Mouse (Mus musculus): ENCODE data around the gene Rnasek. TPM values are rescaled to one million over a fixed set of nuclear protein-coding genes. Genes with fewer than 3 reads are reported as not detected.

Rnasek gene
- polyA plus RNA-seq, 1 experiment from 2014 or later: 231 TPM

GRCm38 (mm10) chr11:70235254-70235900, 4.3 kb downstream of the Rnasek start:
- Histone ChIP-seq H3K4me2 (replicated peaks) (no peak overlapping the region), H3K4me3 (replicated peaks) (no peak overlapping the region), H3K27me3 (peaks cover 5% of the 10 kb centered on the region), H3K4me1 (peaks cover 57% of the 10 kb centered on the region), H3K9me3 (replicated peaks) (no peaks in the 10 kb centered on the region), H3K27ac (replicated peaks) (no peak overlapping the region), H3K9ac (no peak overlapping the region), H3K36me3 (peaks cover 12% of the 10 kb centered on the region; the same call in 1 of the 2 replicates)
- 89% methylated on average over 12 of the region's 12 CpGs for WGBS
- ATAC-seq (ENCODE audit: insufficient number of reproducible peaks, low FRiP score, low TSS enrichment, low read depth): no peak

DNA sequence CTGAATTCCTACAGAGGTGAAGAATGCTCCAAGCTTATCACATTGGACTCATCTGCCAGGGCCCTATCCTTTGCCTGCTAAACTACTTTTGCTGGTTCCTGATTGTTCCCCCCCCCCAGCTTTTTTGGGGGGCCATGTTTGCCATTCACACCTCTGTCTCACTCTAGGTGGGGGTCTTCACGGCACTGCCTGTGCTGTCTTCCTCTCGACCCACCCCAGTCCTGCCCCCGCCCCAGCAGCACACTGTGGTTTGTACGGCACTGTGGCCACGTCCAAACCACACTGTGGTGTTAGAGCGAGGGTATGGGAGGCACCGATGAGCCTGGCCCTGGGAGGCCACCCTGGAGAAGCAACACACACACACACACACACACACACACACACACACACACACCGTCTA, 5.1 kb downstream of the Rnasek start:
- Histone ChIP-seq H3K4me1 (peaks cover 62% of the 10 kb centered on the region), H3K4me3 (replicated peaks) (no peak overlapping the region), H3K9ac (no peak overlapping the region), H3K27ac (replicated peaks) (peak overlapping the region; percentile 65), H3K9me3 (replicated peaks) (no peaks in the 10 kb centered on the region), H3K4me2 (replicated peaks) (no peak overlapping the region), H3K27me3 (peaks cover 14% of the 10 kb centered on the region), H3K36me3 (peaks cover 12% of the 10 kb centered on the region; the same call in 1 of the 2 replicates)
- ATAC-seq (ENCODE audit: insufficient number of reproducible peaks, low FRiP score, low TSS enrichment, low read depth): no peak
- 81% methylated on average over 8 of the region's 8 CpGs for WGBS

GRCm38 (mm10) chr11:70234037-70234436, 5.6 kb downstream of the Rnasek start:
- Histone ChIP-seq H3K36me3 (peaks cover 12% of the 10 kb centered on the region; the same call in 1 of the 2 replicates), H3K27me3 (peaks cover 18% of the 10 kb centered on the region), H3K9ac (no peak overlapping the region), H3K4me2 (replicated peaks) (peak overlapping the region; percentile 54; the same call in 1 of the 2 replicates), H3K9me3 (replicated peaks) (no peaks in the 10 kb centered on the region), H3K4me1 (peaks cover 64% of the 10 kb centered on the region), H3K4me3 (replicated peaks) (no peak overlapping the region), H3K27ac (replicated peaks) (peak overlapping the region; percentile 65)
- no peak for ATAC-seq (ENCODE audit: insufficient number of reproducible peaks, low FRiP score, low TSS enrichment, low read depth)
- WGBS: 72% methylated on average over 5 of the region's 5 CpGs

DNA sequence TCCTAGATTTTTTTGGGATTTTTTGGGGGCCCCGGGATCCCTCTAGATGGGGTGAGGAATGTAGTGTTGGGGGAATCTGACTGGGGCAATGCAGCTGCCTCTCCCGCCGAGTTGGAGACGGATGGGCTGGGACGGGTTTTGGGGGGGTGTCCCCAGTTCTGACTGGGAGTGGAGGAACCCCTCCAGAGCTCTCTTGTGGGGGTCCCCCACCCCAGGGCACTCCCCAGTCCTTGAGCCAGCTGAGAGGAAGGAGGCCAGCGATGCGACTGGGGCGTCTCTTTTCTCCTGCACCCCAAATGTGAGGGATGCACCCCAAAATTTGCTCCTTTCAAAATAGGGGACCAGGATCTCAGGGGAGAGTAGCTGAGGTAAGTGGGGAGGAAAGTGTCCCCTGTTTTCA, 6.6 kb downstream of the Rnasek start:
- WGBS: 26% methylated on average over 8 of the region's 8 CpGs
- Histone ChIP-seq H3K36me3 (peaks cover 12% of the 10 kb centered on the region; the same call in 1 of the 2 replicates), H3K4me2 (replicated peaks) (peak overlapping the region; percentile 54), H3K4me3 (replicated peaks) (peak overlapping the region; percentile 44), H3K9ac (peak overlapping the region; percentile 35), H3K4me1 (peaks cover 63% of the 10 kb centered on the region), H3K27me3 (peaks cover 28% of the 10 kb centered on the region), H3K27ac (replicated peaks) (peak overlapping the region; percentile 44; the same call in 1 of the 2 replicates), H3K9me3 (replicated peaks) (no peaks in the 10 kb centered on the region)
- no peak for ATAC-seq (ENCODE audit: insufficient number of reproducible peaks, low FRiP score, low TSS enrichment, low read depth)

GRCm38 (mm10) chr11:70232546-70232945, 7.1 kb downstream of the Rnasek start:
- peaks cover 33% of the 10 kb centered on the region for H3K27me3 ChIP-seq
- WGBS: 1% methylated on average over 9 of the region's 10 CpGs
- peak overlapping the region; percentile 44 for H3K4me3 ChIP-seq (replicated peaks)
- H3K4me1 ChIP-seq: peaks cover 63% of the 10 kb centered on the region
- peak overlapping the region; percentile 44; the same call in 1 of the 2 replicates for H3K27ac ChIP-seq (replicated peaks)
- no peak for ATAC-seq (ENCODE audit: insufficient number of reproducible peaks, low FRiP score, low TSS enrichment, low read depth)
- peak overlapping the region; percentile 54 for H3K4me2 ChIP-seq (replicated peaks)
- peak overlapping the region; percentile 35 for H3K9ac ChIP-seq
- H3K9me3 ChIP-seq (replicated peaks): no peaks in the 10 kb centered on the region
- peaks cover 12% of the 10 kb centered on the region; the same call in 1 of the 2 replicates for H3K36me3 ChIP-seq

GRCm38 (mm10) chr11:70230239-70230727, 9.4 kb downstream of the Rnasek start:
- peaks cover 55% of the 10 kb centered on the region for H3K27me3 ChIP-seq
- WGBS: 1% methylated on average over 32 of the region's 32 CpGs
- peak overlapping the region; percentile 34 for H3K4me3 ChIP-seq (replicated peaks)
- peak overlapping the region; percentile 51 for H3K4me2 ChIP-seq (replicated peaks)
- H3K4me1 ChIP-seq: peaks cover 65% of the 10 kb centered on the region
- peak overlapping the region; percentile 55 for H3K27ac ChIP-seq (replicated peaks)
- no peak overlapping the region for H3K9ac ChIP-seq
- H3K9me3 ChIP-seq (replicated peaks): no peaks in the 10 kb centered on the region
- ATAC-seq (ENCODE audit: insufficient number of reproducible peaks, low FRiP score, low TSS enrichment, low read depth): 0 out of 2 replicates have a peak, but pooled peaks have one; percentile 20
- H3K36me3 ChIP-seq: peaks cover 6% of the 10 kb centered on the region; the same call in 1 of the 2 replicates

GRCm38 (mm10) chr11:70229260-70230010, 10.2 kb downstream of the Rnasek start, which contains the start of gene Bcl6b:
Bcl6b (minus strand) TSS chr11:70229798.
- H3K27me3 ChIP-seq: peaks cover 63% of the 10 kb centered on the region
- H3K36me3 ChIP-seq: no peaks in the 10 kb centered on the region
- peaks cover 58% of the 10 kb centered on the region for H3K4me1 ChIP-seq
- H3K27ac ChIP-seq (replicated peaks): peak within 1 kb of the TSS; percentile 55
- peak within 1 kb of the TSS; percentile 51 for H3K4me2 ChIP-seq (replicated peaks)
- H3K9ac ChIP-seq: 0 out of 2 replicates have a peak within 1 kb of the TSS, but pooled peaks have one; percentile 12
- WGBS: 2% methylated on average over 39 of the region's 39 CpGs
- H3K9me3 ChIP-seq (replicated peaks): no peaks in the 10 kb centered on the region
- H3K4me3 ChIP-seq (replicated peaks): peak within 1 kb of the TSS; percentile 34
- ATAC-seq (ENCODE audit: insufficient number of reproducible peaks, low FRiP score, low TSS enrichment, low read depth): no peak

DNA sequence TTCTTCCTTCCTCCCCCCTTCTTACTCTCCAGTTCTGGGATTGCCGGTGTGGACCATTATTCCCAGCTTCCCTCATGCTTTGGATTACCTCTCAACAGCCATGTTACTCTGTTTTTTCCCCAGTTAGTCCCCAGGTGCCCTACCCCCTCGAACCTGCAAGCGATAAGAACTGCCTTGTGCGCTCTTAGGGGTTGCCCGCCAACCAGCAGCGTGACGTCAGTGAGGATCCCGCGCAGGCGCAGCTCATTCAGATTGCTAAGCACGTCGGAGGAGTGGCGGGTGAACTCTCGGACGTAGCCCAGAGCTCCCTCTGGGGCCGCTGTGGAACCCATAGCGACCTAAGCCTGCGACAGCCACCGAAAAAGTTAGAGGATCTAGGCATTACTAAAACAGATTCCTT, 10.8 kb downstream of the Rnasek start:
- Histone ChIP-seq H3K4me3 (replicated peaks) (peak overlapping the region; percentile 34), H3K36me3 (no peaks in the 10 kb centered on the region), H3K27me3 (peaks cover 68% of the 10 kb centered on the region), H3K27ac (replicated peaks) (0 out of 2 replicates have a peak overlapping the region, but pooled peaks have one; percentile 52), H3K4me1 (peaks cover 52% of the 10 kb centered on the region), H3K9ac (no peak overlapping the region), H3K9me3 (replicated peaks) (no peaks in the 10 kb centered on the region), H3K4me2 (replicated peaks) (peak overlapping the region; percentile 51)
- ATAC-seq (ENCODE audit: insufficient number of reproducible peaks, low FRiP score, low TSS enrichment, low read depth): no peak
- WGBS: 1% methylated on average over 19 of the region's 19 CpGs

GRCm38 (mm10) chr11:70227661-70228245, 11.9 kb downstream of the Rnasek start:
- peaks cover 70% of the 10 kb centered on the region for H3K27me3 ChIP-seq
- H3K9ac ChIP-seq: no peak overlapping the region
- no peak overlapping the region for H3K27ac ChIP-seq (replicated peaks)

DNA sequence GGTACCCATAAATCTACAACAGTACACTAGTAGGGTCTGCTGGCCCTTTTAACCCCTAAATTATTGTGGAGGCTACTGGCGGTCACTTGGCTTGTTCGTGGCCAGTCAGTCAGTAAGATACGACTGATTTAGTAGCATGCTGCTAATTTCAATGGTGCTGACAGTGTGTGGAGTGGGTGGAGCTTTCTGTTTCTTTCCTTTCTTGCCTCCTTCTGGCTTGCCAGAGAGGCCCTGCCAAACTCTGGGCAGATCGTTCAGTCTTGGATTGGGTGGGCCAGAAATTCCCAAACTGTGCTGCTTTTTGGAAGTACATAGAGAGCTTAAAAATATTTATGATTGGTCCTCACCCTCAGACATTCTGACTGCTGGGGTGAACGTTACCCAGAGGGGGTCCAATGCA, 12.5 kb downstream of the Rnasek start:
- Histone ChIP-seq H3K4me3 (replicated peaks) (peak overlapping the region; percentile 34), H3K9ac (no peak overlapping the region), H3K27me3 (peaks cover 70% of the 10 kb centered on the region), H3K36me3 (no peaks in the 10 kb centered on the region), H3K9me3 (replicated peaks) (no peaks in the 10 kb centered on the region), H3K4me1 (peaks cover 38% of the 10 kb centered on the region), H3K4me2 (replicated peaks) (peak overlapping the region; percentile 51), H3K27ac (replicated peaks) (no peak overlapping the region)
- 39% methylated on average over 5 of the region's 5 CpGs for WGBS
- no peak for ATAC-seq (ENCODE audit: insufficient number of reproducible peaks, low FRiP score, low TSS enrichment, low read depth)

More at GRCm38 (mm10) chr11:70227661-70228245, 11.9 kb downstream of the Rnasek start:
- H3K4me2 ChIP-seq (replicated peaks): peak overlapping the region; percentile 51; the same call in 1 of the 2 replicates
- 83% methylated on average over 4 of the region's 4 CpGs for WGBS
- no peaks in the 10 kb centered on the region for H3K9me3 ChIP-seq (replicated peaks)
- no peak for ATAC-seq (ENCODE audit: insufficient number of reproducible peaks, low FRiP score, low TSS enrichment, low read depth)
- peak overlapping the region; percentile 34 for H3K4me3 ChIP-seq (replicated peaks)
- peaks cover 42% of the 10 kb centered on the region for H3K4me1 ChIP-seq
- no peaks in the 10 kb centered on the region for H3K36me3 ChIP-seq

- Histone ChIP-seq H3K4me2 (replicated peaks) (peak overlapping the region; percentile 51), H3K27ac (replicated peaks) (no peak overlapping the region), H3K9me3 (replicated peaks) (no peaks in the 10 kb centered on the region), H3K9ac (no peak overlapping the region), H3K4me1 (peaks cover 39% of the 10 kb centered on the region), H3K27me3 (peaks cover 70% of the 10 kb centered on the region), H3K36me3 (no peaks in the 10 kb centered on the region), H3K4me3 (replicated peaks) (peak overlapping the region; percentile 34)
- 6% methylated on average over 18 of the region's 18 CpGs for WGBS
- no peak for ATAC-seq (ENCODE audit: insufficient number of reproducible peaks, low FRiP score, low TSS enrichment, low read depth)
Measured at GRCm38 (mm10) chr11:70226602-70226890, 13.1 kb downstream of the Rnasek start.

Measured in embryonic facial prominence, embryonic 15.5 days (tissue).